Mouse (Mus musculus) embryonic facial prominence, embryonic 11.5 days (tissue): ENCODE data around the gene Igsf21. TPM values are rescaled to one million over a fixed set of nuclear protein-coding genes. Genes with fewer than 3 reads are reported as not detected.

Experiments
- ATAC-seq: fragments of 200-750 bp; cut with Nextera tagmentation; replicated peaks from 2 replicates; pipeline ENCODE4 v1.8.0; 2017; ENCODE audit warnings: low read depth; ENCODE audit not compliant: insufficient number of reproducible peaks, low FRiP score, low TSS enrichment
- DNase-seq: peaks from one replicate; pipeline ENCODE4 v3.0.0-alpha.2; 2015; ENCODE audit warnings: low spot score
- H3K27ac ChIP-seq: fragments of 300-500 bp; sonication (generic); replicated peaks from 2 replicates; pipeline ENCODE4 v1.5.1; 2014; ENCODE audit warnings: mild to moderate bottlenecking, low read depth, low read length, control low read depth
- H3K27me3 ChIP-seq: fragments of 300-500 bp; sonication (generic); 2 replicates; pipeline ENCODE4 v1.6.1; 2014; ENCODE audit warnings: mild to moderate bottlenecking, low read length, moderate library complexity, mixed read lengths; ENCODE audit not compliant: control insufficient read depth, insufficient read depth
- H3K36me3 ChIP-seq: fragments of 300-500 bp; sonication (generic); replicated peaks from 2 replicates; pipeline ENCODE4 v1.6.1; 2014; ENCODE audit warnings: low read depth, mild to moderate bottlenecking, low read length, moderate library complexity, mixed read lengths; ENCODE audit not compliant: control insufficient read depth, insufficient read depth
- H3K4me1 ChIP-seq: fragments of 300-500 bp; sonication (generic); 2 replicates; pipeline ENCODE4 v1.6.1; 2014; ENCODE audit warnings: low read length, mixed read lengths; ENCODE audit not compliant: control insufficient read depth, insufficient read depth
- H3K4me2 ChIP-seq: fragments of 300-500 bp; sonication (generic); 2 replicates; pipeline ENCODE4 v1.6.1; 2014; ENCODE audit warnings: low read depth, mild to moderate bottlenecking, control low read depth, low read length, moderate library complexity
- H3K4me3 ChIP-seq: fragments of 300-500 bp; sonication (generic); 2 replicates; pipeline ENCODE4 v1.5.1; 2014; ENCODE audit warnings: low read depth, low read length, control low read depth
- H3K9ac ChIP-seq: fragments of 300-500 bp; sonication (generic); replicated peaks from 2 replicates; pipeline ENCODE4 v1.6.1; 2014; ENCODE audit warnings: mild to moderate bottlenecking, control low read depth, low read length
- H3K9me3 ChIP-seq: fragments of 300-500 bp; sonication (generic); replicated peaks from 2 replicates; pipeline ENCODE4 v1.6.1; 2016; ENCODE audit warnings: mild to moderate bottlenecking, low read length, inconsistent platforms, mixed read lengths; ENCODE audit not compliant: control insufficient read depth
- WGBS: fragments of 180-500 bp; shearing (Covaris S2); extraction: QIAGEN DNeasy Blood & Tissue Kit; methylation state at CpG from one replicate; pipeline ENCODE4 v1.1.7; 2014; 5-methylcytosine and 5-hydroxymethylcytosine counted together
- polyA plus RNA-seq: library from polyadenylated mRNA; unstranded; fragments of >200 nt; fragmentation: Nextera tagmentation; extraction: Ambion mirVana; gene quantifications from 2 replicates; pipeline ENCODE4 v1.2.1, GENCODE M21; 2014

Gene Igsf21
- polyA plus RNA-seq, 1 experiment from 2014 or later, result 0.95 TPM

- Histone ChIP-seq H3K36me3 (no peaks in the 10 kb centered on the region), H3K27me3 (no peaks in the 10 kb centered on the region; the same call in 1 of the 2 replicates), H3K4me1 (no peaks in the 10 kb centered on the region), H3K4me3 (no peak overlapping the region), H3K4me2 (no peak overlapping the region), H3K27ac (no peak overlapping the region), H3K9me3 (no peaks in the 10 kb centered on the region), H3K9ac (no peak overlapping the region)
- ATAC-seq (no peak), DNase-seq (no peak)
- WGBS, result 71% methylated on average over 11 of the region's 11 CpGs
Observed at GRCm38 (mm10) chr4:140092367-140092766, 154.2 kb downstream of the Igsf21 start.

- WGBS, result 62% methylated on average over 3 of the region's 3 CpGs
Observed at GRCm38 (mm10) chr4:140091693-140092092, 154.9 kb downstream of the Igsf21 start.

DNA sequence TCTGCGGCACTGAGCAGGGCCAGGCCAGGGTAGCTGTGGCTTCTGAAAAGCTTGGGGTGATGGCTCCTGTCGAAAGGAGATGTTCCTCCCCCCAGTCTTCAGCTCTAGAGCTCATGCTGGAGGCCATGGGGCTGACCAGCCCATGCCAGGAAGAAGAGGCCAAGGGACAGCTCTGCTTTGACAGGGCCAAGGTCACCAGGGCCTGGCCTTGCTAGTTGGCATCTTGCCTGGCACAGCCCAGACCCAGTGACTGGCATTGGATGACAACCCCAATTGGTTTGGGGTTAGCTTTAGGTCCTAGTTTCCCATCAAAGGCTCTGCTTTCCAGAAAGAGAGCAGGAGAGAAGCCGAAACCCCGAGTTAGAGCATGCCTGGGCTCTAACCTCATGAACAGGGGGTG is 156.9 kb downstream of the Igsf21 start:
- no peaks in the 10 kb centered on the region for H3K9me3 ChIP-seq
- H3K4me3 ChIP-seq, result no peak overlapping the region
- H3K27me3 ChIP-seq, result no peaks in the 10 kb centered on the region; the same call in 1 of the 2 replicates
- H3K9ac ChIP-seq, result no peak overlapping the region
- no peaks in the 10 kb centered on the region for H3K36me3 ChIP-seq
- H3K27ac ChIP-seq, result no peak overlapping the region
- DNase-seq (no peak), ATAC-seq (no peak)
- whole genome bisulfite sequencing, result 89% methylated on average over 4 of the region's 4 CpGs
- H3K4me1 ChIP-seq, result no peaks in the 10 kb centered on the region
- no peak overlapping the region for H3K4me2 ChIP-seq

More at GRCm38 (mm10) chr4:140091693-140092092, 154.9 kb downstream of the Igsf21 start:
- H3K4me1 ChIP-seq, result no peaks in the 10 kb centered on the region
- DNase-seq (no peak), ATAC-seq (no peak)
- H3K9ac ChIP-seq, result no peak overlapping the region
- H3K4me3 ChIP-seq, result no peak overlapping the region
- H3K4me2 ChIP-seq, result no peak overlapping the region
- no peaks in the 10 kb centered on the region for H3K36me3 ChIP-seq
- no peaks in the 10 kb centered on the region; the same call in 1 of the 2 replicates for H3K27me3 ChIP-seq
- no peaks in the 10 kb centered on the region for H3K9me3 ChIP-seq
- no peak overlapping the region for H3K27ac ChIP-seq

DNA sequence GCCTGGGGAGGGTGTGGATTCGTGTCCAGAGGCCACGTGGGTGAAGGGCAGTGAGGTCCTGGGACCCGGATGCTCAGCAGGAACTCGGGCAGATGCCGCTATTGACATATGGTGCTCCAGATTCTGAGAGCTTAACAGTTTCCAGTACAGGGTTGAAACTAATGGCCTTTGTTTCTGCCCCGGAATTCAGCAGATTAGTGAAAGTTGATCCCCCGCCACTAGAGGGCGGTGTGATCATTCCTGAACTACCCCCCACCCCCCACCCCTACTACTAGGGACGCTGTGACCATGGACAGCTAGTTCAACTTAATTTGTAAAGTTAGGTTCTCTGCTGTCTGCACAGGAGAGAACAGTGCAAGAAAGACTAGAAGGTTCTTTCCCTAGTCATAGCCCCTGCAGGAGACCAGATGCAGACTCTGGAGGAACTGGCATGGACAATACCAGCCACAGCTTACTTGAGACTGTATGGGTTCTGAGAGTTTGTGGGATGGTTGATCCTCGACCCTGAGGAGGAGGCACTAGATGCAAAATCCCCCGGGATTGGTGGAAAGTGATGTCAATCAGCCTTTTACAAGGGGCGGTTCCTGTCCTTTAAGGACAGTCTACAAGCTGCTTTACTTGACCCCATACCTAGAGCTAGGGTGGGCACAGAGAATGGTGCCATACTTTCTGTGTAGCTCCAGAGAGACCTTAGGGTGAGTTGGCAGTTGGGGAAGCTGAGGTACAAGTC is 157.7 kb downstream of the Igsf21 start:
- no peak overlapping the region for H3K4me3 ChIP-seq
- H3K36me3 ChIP-seq, result no peaks in the 10 kb centered on the region
- no peak for DNase-seq
- WGBS, result 79% methylated on average over 12 of the region's 12 CpGs
- no peaks in the 10 kb centered on the region for H3K9me3 ChIP-seq
- no peaks in the 10 kb centered on the region; the same call in 1 of the 2 replicates for H3K27me3 ChIP-seq
- no peak overlapping the region for H3K4me2 ChIP-seq
- ATAC-seq, result no peak
- no peak overlapping the region for H3K9ac ChIP-seq
- no peaks in the 10 kb centered on the region for H3K4me1 ChIP-seq
- no peak overlapping the region for H3K27ac ChIP-seq

- Histone ChIP-seq H3K27me3 (no peaks in the 10 kb centered on the region), H3K4me3 (no peak overlapping the region), H3K4me2 (no peak overlapping the region), H3K36me3 (no peaks in the 10 kb centered on the region), H3K9ac (no peak overlapping the region), H3K4me1 (no peaks in the 10 kb centered on the region), H3K9me3 (no peaks in the 10 kb centered on the region), H3K27ac (no peak overlapping the region)
- WGBS, result 59% methylated on average over 7 of the region's 7 CpGs
- DNase-seq, result no peak
- ATAC-seq, result no peak
Observed at GRCm38 (mm10) chr4:140086192-140086591, 160.4 kb downstream of the Igsf21 start.

DNA sequence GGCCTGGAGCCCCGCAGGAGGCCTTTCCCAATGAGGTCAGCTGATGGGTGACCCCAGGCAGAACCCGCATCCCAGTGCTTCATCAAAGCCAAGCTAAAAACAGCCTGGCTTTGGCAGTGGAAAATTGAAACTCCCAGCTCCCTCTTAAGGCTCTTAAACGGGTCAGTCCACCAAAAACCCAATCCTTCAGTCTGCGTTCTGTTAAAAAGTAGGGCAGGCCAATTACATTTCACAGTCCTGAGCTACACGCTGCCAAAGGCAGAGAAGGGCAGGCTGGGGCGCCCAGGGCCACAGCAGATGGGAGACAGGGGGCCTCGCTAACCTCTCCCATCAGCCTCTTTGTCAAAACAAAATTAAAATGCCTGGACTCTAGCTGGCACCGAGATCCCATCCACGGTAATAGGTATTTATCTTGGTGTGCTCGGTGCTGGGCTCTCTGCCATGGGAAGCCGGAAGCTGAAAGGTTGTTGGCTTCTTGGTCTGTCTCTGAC is 162.0 kb downstream of the Igsf21 start:
- Histone ChIP-seq H3K4me1 (no peaks in the 10 kb centered on the region), H3K9ac (no peak overlapping the region), H3K27ac (no peak overlapping the region), H3K36me3 (no peaks in the 10 kb centered on the region), H3K4me2 (no peak overlapping the region), H3K27me3 (no peaks in the 10 kb centered on the region), H3K9me3 (no peaks in the 10 kb centered on the region), H3K4me3 (no peak overlapping the region)
- 43% methylated on average over 11 of the region's 11 CpGs for WGBS
- ATAC-seq, result no peak
- no peak for DNase-seq

DNA sequence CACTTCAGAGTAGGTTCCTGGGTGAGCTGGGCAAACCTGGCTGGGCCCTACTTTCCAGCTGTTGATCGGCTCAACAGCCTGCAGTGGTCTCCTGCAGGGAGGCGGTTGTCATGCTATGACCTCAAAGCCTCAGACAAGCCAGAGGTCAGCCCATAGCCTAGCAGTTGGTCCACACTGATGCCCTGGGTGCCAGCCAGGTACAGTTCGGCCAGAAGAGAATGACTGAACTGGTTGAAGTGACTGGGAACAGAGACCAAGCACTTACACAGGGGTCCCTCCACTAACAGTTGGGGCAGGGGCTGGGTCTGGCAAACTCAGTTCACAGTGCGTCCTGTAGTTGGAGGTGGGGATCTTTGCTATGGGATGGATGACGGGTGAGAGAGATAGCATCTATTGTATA is 162.5 kb downstream of the Igsf21 start:
- Histone ChIP-seq H3K9ac (no peak overlapping the region), H3K4me3 (no peak overlapping the region), H3K4me2 (no peak overlapping the region), H3K9me3 (no peaks in the 10 kb centered on the region), H3K4me1 (no peaks in the 10 kb centered on the region), H3K27me3 (no peaks in the 10 kb centered on the region), H3K27ac (no peak overlapping the region), H3K36me3 (no peaks in the 10 kb centered on the region)
- DNase-seq (no peak), ATAC-seq (no peak)
- WGBS, result 72% methylated on average over 5 of the region's 5 CpGs

DNA sequence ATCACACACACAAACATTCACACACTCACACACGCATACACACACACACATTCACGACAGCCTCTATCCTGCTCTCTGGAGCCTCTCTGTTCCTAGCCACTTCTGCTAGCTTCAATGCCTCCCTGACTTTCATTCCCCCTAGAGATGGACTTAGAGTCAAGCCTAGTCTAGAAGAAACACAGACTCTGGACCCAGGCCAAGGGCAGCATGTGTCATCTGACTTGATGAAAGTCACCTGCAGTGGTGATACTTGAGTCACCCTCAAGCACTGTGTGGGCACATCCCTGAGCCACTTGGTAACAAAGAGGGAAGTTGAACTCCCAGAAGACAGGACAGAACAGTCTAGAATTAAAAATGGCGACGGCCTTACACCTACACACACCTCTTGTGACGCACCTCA is 168.2 kb downstream of the Igsf21 start:
- no peak for DNase-seq
- Histone ChIP-seq H3K36me3 (no peaks in the 10 kb centered on the region), H3K4me1 (no peaks in the 10 kb centered on the region), H3K27me3 (no peaks in the 10 kb centered on the region), H3K27ac (no peak overlapping the region), H3K9me3 (no peaks in the 10 kb centered on the region), H3K4me3 (no peak overlapping the region), H3K9ac (no peak overlapping the region), H3K4me2 (no peak overlapping the region)
- ATAC-seq, result no peak
- WGBS, result 76% methylated on average over 5 of the region's 5 CpGs
